Mouse (Mus musculus) embryo, embryonic 11 days (tissue): Measurements from ENCODE around the gene 1700028J19Rik.
"Not testable (repeated sequence)": the region's sequence is repeated elsewhere in the genome, so short reads cannot be mapped to it uniquely, and the experiment has no call there.

Experiments
- DNase-seq: peaks from one replicate; pipeline ENCODE4 v3.0.0-alpha.2; 2015

Gene 1700028J19Rik

DNA sequence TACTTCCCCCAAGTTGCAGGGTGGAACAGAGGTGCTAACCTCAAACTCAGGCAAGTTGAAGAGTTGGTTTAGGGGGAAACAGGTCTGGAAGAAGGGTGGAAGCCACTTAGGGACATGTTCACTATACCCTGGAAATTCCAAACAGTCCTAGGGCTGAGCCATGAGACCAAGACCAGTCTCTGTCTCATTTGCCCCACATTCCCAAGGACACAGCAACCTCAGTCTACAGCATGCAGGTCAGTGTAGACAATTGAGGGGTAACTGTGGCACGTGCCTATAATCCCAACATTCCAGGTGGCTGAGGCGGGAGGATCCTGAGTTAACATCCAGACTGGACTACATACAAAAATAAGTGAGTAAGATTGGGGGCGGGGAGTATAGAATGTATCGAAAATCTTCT, 2.8 kb upstream of the 1700028J19Rik start:
- DNase-seq = no peak

GRCm38 (mm10) chr7:44247971-44248370, 1.5 kb upstream of the 1700028J19Rik start:
- DNase-seq = no peak

DNA sequence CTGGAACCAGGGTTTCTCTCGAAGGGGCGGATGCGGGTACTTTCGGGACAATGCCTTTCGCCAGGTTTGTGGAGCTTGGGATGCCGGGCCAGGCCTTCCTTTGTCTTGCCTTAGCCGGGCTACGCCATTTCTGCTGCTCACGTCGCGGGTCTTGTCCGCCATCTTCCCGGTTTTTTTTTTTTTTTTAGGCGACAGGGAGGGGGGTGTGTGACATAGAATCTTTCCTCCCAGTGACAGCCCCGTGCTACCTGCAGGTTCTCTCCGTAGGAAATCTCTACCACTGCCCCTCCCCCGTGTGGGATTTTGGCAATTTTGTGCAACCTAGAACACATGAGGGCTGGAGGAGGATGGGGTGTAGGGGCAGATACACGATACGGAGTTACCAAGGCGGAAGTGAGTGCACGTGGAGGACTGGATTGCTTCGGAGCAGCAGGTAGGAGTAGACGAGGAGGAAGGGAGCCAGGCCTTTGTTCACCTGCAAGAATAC, 532 bp upstream of the 1700028J19Rik start:
- peak; percentile 76 for DNase-seq

DNA sequence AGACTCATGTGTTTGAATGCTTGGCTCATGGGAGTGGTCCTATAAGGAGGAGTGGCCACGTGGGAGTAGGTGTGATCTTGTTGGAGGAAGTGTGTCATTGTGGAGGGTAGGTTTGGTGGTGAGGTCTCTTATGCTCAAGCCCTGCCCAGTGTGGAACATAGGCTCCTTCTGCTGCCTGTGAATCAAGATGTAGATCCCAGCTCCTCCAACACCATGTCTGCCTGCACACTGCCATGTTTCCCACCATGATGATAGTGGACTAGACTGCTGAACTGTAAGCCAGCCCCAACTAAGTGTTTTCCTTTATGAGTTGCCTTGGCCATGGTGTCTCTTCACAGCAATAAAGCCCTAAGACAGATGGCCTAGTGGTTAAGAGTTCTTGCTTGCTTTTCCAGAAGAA, 2.4 kb downstream of the 1700028J19Rik start:
- DNase-seq = no peak

- DNase-seq = no peak
Observed at GRCm38 (mm10) chr7:44241163-44241562, 5.3 kb downstream of the 1700028J19Rik start.

- no peak for DNase-seq
Observed at GRCm38 (mm10) chr7:44240712-44241111, 5.8 kb downstream of the 1700028J19Rik start.

DNA sequence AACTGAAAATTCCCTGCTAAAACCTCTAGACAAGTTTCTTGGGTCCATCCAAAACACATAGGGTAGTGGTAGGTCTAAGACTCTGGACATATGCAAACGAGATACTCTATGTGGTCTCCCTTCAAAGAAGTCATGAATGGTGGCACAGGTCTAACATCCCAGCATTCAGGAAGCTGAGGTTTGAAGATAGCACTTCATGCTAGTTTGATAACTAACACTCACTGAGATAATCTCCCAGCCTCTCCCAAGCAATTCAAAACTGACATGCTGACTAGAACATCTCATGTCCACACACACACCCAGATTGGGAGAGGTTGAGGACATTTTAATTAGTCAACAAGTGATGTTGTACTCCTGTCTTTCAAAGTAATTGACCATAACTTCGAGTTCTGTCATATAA, 6.6 kb downstream of the 1700028J19Rik start:
- DNase-seq = no peak

DNA sequence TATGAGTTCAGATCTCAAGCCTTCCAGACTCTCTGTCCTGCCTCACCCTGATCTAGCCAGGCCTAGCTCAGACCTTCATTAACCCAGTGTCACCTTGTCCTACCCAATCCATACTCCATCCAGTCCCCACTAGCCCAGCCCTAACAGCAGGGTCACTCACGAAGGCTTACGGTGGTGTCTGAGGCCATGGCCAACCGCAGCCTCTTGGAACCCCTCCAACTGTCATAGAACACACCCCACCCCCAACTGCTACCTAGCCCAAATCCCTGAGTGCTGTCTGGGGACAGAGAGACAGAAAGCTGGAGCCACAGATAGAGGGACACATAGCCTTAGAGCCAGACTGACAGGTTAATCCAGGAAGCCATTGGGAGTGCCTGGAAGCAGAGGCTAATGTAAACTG, 10.6 kb downstream of the 1700028J19Rik start, which contains the start of gene Gm36864:
Gene Gm36864, plus strand, starts transcription at position 269 of the 400 bp plus-strand sequence.
- no peak for DNase-seq

DNA sequence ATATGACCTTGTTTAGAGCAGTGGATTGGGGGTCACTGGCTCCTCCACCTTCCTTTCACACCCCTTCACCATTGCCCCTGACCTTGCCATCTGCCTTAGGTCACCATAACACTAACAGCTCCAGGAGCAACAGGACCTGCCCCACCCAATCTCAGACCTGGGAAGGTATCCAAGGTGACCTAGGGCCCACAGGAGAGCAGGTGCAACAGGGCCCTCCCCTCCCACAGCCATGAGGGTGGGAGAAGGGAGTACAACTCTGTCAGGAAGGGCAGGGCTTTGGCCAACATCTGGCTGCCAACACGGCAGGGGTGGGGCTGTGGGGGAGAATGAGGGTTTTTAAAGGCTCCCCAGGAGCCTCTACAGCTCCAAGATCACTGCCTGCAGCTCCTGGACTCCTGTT, 21.4 kb downstream of the 1700028J19Rik start, which contains the start of gene Klk1:
Gene Klk1, plus strand, starts transcription at position 285 of the 400 bp plus-strand sequence.
- no peak for DNase-seq

DNA sequence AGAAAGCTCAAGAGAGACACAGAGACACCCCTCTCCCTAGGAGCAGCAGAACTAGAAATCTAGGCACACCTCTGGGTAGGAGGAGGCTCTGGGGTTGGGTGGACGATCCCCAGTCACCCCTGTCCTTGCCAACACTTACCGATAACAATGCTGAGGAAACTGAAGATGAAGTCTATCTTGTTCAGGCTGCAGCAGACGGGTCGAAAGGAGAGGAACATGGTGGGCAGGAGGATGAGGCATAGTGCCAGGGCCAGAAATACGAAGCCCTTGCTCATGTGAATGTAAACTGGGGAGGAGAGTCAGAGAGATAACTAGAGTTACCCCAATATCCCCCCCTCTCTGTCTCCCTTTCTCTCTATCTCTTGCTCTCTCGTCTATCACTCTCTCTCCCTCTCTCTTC, 24.2 kb downstream of the 1700028J19Rik start:
- DNase-seq = not testable (repeated sequence)

DNA sequence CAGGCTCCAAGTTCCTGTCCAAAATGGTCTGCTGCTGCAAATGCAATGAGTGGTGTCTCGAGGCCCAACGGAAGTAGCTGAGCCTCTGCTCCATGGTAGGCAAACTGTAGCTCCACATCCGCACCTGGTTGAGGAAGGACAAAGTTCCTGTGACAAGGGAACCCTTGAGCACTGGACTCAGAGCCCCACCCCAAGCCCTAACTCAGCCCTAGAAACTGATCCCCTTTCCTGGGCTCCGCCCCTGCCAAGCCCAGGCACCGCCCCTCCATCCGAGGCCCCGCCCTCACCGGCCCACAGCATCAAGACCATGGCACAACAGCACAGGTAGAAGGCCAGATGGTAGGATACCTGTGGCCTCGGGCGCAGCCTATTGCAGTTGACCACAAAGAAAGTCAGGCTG, 24.9 kb downstream of the 1700028J19Rik start:
- not testable (repeated sequence) for DNase-seq

GRCm38 (mm10) chr7:44215645-44216044, 30.9 kb downstream of the 1700028J19Rik start, which contains the start of gene Klk1b5:
TSS of gene Klk1b5 (plus strand) at chr7:44215945.
- DNase-seq = no peak

GRCm38 (mm10) chr7:44208307-44208706, 38.2 kb downstream of the 1700028J19Rik start:
- no peak for DNase-seq

- not testable (repeated sequence) for DNase-seq
Observed at GRCm38 (mm10) chr7:44207135-44207534, 39.4 kb downstream of the 1700028J19Rik start, which contains the start of gene Klk1b4. TSS of gene Klk1b4 (plus strand) at chr7:44207435.

DNA sequence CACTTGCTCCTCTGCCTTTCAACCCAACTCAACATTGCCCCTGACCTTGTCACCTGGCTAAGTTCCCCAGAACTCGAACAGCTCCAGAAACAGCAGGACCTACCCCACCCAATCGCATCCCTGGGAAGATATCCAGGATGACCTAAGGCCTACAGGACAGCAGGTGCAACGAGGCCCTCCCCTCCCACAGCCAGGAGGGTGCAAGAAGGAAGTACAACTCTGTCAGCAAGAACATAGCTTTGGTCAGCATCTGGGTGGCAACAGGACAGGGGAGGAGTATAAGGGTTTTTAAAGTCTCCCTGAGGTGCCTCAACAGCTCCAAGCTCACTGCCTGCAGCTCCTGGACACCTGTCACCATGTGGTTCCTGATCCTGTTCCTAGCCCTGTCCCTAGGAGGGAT, 48.6 kb downstream of the 1700028J19Rik start, which contains the start of gene Klk1b3:
Gene Klk1b3, plus strand, starts transcription at position 301 of the 400 bp plus-strand sequence.
- no peak for DNase-seq

- not testable (repeated sequence) for DNase-seq
Observed at GRCm38 (mm10) chr7:44193466-44193865, 53.0 kb downstream of the 1700028J19Rik start.

GRCm38 (mm10) chr7:44187936-44188335, 58.6 kb downstream of the 1700028J19Rik start, which contains the start of gene Klk1b24:
TSS of gene Klk1b24 (plus strand) at chr7:44188236.
- DNase-seq = not testable (repeated sequence)

DNA sequence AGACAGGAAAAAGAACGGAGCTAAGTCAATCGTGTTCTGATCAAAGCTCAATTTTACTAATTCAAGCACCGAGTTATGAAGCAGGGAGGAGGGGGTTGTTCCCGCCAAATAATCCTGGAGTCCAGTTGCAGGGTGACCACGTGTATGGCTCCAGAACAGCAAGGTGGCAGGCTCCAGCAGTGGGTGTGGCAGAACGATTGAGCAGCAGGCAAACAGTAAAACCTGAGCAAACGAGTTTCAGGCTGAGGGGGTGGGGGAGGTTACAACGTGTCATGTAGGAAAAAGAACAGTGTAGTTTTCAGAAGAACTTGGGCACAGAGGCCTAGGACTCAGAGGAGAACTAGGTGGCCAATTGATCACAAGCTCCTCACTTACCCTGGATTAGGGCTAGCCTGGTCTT, 60.0 kb downstream of the 1700028J19Rik start:
- not testable (repeated sequence) for DNase-seq
